Mouse (Mus musculus) cerebellum, adult 2 months (tissue): ENCODE measurements around the gene Maoa. TPM values are rescaled to one million over a fixed set of nuclear protein-coding genes. Genes with fewer than 3 reads are reported as not detected.

Experiments
- DNase-seq, 2 experiments: peaks; one replicate each; pipeline ENCODE4 v3.0.0; 2021
- H3K27ac ChIP-seq: fragments of 200-500 bp; 2 replicates; pipeline ENCODE4 v1.5.1; 2012; ENCODE audit warnings: low read length, control low read depth, inconsistent platforms; ENCODE audit not compliant: insufficient read depth
- H3K27me3 ChIP-seq: fragments of 200-500 bp; 2 replicates; pipeline ENCODE4 v1.6.1; 2012; ENCODE audit warnings: inconsistent platforms, mild to moderate bottlenecking, low read length, moderate library complexity; ENCODE audit not compliant: control insufficient read depth, insufficient read depth
- H3K4me1 ChIP-seq: fragments of 200-500 bp; 2 replicates; pipeline ENCODE4 v1.6.1; 2011; ENCODE audit warnings: low read length; ENCODE audit not compliant: control insufficient read depth, insufficient read depth
- H3K4me3 ChIP-seq: fragments of 200-500 bp; replicated peaks from 2 replicates; pipeline ENCODE3; 2011; ENCODE audit warnings: mild to moderate bottlenecking, low read depth, low read length, control low read depth; ENCODE audit not compliant: insufficient read depth
- CTCF ChIP-seq: fragments of 200-500 bp; IDR thresholded peaks from 2 replicates; pipeline ENCODE4 v1.5.1; 2011; ENCODE audit warnings: low read depth, mild to moderate bottlenecking, control low read depth, low read length, moderate library complexity, borderline replicate concordance; ENCODE audit not compliant: insufficient read depth
- POLR2A ChIP-seq: fragments of 200-500 bp; IDR thresholded peaks from 2 replicates; pipeline ENCODE4 v1.6.1; 2011; ENCODE audit warnings: low read length, control low read depth, borderline replicate concordance; ENCODE audit not compliant: insufficient read depth
- WGBS: fragments of 180-500 bp; shearing (Covaris S2); methylation state at CpG from one replicate; pipeline ENCODE4 v1.1.7; 2018; 5-methylcytosine and 5-hydroxymethylcytosine counted together
- polyA plus RNA-seq: library from polyadenylated mRNA; depleted of rRNA; stranded (reverse); fragments of >200 nt; gene quantifications from 2 replicates; pipeline ENCODE4 v1.2.3, GENCODE M21; 2012; rRNA removed

The Maoa gene
- polyA plus RNA-seq, result 21.5 and 22.6 TPM in 2 replicates

DNA sequence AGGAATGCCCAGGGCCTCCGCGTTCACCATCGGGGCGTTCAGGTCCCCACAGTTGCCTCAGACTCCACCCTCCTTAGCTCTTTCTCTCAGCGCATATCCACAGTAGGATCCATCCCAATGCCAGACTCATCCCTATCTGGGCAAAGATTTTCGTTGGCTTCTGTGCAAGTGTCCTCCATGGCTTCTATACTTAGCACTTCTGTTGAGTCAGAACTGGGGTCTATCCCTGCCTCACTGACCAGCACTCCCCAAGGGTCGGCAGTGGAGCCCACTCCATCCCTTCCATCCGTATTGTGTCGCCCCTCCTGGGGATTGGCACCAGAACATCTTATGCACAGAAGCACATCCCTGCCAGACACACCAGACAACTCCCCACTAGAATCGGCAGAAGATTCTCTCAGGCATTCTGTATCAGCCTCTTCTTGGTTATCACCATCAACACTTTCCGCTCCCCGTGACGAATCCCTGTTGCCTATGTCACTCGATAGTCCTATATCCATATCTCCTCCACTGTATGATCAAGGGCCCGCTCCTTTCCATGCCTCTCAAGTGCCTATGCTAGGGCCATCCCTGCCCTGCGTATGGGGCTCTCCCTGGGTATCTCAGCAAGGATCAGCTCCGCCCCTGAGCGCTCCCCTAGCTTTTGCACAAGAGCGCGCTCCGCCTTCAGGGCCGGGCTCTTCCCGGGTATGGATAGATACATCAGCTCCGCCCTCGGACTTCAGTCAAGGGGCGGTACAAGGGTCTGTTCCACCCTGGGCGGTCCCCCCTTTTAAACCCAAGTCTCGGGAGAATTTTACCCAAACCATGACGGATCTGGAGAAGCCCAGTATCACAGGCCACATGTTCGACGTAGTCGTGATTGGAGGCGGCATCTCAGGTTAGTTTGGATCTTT, at the start of gene Maoa:
Gene Maoa, plus strand, starts transcription at position 665 of the 896 bp plus-strand sequence.
- H3K4me1 ChIP-seq, result no peaks in the 10 kb centered on the region
- DNase-seq, result peak; percentile 74 to 79
- H3K4me3 ChIP-seq, result peak within 1 kb of the TSS; percentile 90
- peak within 1 kb of the TSS; percentile 79 for H3K27ac ChIP-seq
- TF ChIP-seq POLR2A, result peak; percentile 62; the same call in 1 of the 2 replicates
- no peak for TF ChIP-seq CTCF
- H3K27me3 ChIP-seq, result no peaks in the 10 kb centered on the region
- WGBS, result 5% methylated on average over 33 of the region's 33 CpGs

DNA sequence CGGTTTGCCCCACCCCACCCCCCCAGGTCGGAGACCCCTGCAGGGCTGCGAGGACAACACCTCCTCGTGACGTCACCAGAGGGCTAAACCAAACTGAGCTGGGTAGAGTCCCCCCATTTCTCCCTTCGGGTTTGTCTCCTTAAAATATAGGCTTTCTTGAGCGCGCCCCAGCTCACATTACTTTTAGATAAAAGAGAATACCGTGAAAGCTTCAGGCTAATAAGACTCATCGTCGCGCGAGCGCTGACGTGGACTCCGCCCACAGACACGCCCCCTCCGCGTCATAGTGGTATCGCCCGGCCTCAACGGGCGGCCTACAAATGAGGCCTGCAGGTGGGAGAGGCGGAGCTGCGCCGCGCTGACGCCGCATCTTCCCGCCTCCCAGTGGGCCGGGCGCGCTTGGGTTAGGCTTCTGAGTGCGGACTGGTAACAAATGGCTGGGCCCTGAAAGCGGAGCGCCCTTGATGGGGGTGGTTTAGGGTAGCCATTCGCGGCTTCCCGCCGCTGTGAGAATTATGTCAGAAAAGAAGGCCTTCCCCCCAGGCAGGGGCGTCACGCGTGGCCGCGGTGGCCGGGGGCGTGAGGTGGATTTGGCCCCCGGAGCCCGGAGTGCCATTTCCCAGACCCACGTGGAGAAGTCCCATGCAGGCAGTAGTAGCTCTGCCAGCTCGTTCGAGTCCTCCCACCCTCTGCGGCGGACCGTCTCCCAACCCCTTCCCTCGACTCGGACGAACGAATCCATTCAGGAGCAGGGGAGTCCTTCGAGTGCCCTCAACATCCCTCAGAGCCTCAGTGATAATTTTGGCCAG, 1.1 kb upstream of the Maoa start:
- peak; percentile 89 to 90 for DNase-seq
- Histone ChIP-seq H3K27me3 (no peaks in the 10 kb centered on the region), H3K4me1 (no peaks in the 10 kb centered on the region), H3K4me3 (peak overlapping the region; percentile 90), H3K27ac (peak overlapping the region; percentile 100)
- TF ChIP-seq CTCF (no peak), POLR2A (0 out of 2 replicates have a peak, but pooled peaks have one; percentile 48)
- 5% methylated on average over 58 of the region's 60 CpGs for WGBS

- Histone ChIP-seq H3K4me1 (no peaks in the 10 kb centered on the region), H3K4me3 (no peak overlapping the region), H3K27me3 (no peaks in the 10 kb centered on the region), H3K27ac (no peak overlapping the region)
- 81% methylated on average over 2 of the region's 2 CpGs for WGBS
- DNase-seq, result no peak
- TF ChIP-seq POLR2A, result no peak
- no peak for TF ChIP-seq CTCF
Observed at GRCm38 (mm10) chrX:16656511-16656910, 37.0 kb downstream of the Maoa start.

DNA sequence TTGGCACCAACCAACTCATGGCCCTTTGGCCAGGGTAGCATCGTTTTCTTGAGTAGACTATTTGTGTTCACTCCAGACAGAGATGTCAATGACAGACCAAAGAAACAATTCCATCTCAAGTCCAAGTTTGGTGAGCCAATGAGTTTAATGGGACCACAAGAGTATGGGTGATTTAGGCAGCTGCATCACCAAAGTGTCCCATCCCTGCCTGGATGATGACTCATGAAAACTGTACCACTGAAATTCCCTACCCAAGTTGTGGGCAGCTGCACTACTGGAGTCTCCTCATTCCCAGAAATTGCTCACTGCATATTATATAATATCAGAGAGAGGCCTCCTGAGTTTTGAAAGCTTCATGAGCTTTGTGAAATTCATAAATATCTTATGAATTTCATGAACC, 86.6 kb downstream of the Maoa start:
- DNase-seq, result no peak
- H3K4me3 ChIP-seq, result no peak overlapping the region
- WGBS, result 72% methylated on average over 1 of the region's 1 CpGs
- H3K4me1 ChIP-seq, result no peaks in the 10 kb centered on the region
- H3K27me3 ChIP-seq, result no peaks in the 10 kb centered on the region
- no peak for TF ChIP-seq POLR2A
- no peak overlapping the region for H3K27ac ChIP-seq

DNA sequence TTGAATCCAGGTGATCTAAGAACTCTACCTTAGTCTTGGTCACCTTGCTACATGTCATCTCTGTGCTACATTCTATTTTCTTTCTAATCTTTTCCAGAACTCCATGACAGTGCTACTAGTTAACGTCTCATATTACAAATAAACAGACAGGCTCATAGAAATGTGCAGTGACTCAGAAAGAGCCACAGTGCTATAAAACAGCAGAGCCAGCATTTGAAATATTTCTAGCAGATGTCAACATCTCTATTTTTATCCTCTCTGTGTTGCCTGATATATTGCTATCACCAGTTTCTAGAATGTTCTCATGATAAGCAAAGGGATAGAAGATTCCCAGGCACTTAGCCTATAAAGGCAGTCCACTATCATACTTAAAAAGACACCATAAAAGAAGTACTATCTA, 94.5 kb downstream of the Maoa start:
- WGBS, result 76% methylated on average over 1 of the region's 1 CpGs
- Histone ChIP-seq H3K4me1 (no peaks in the 10 kb centered on the region), H3K4me3 (no peak overlapping the region), H3K27me3 (no peaks in the 10 kb centered on the region), H3K27ac (no peak overlapping the region)
- no peak for TF ChIP-seq POLR2A
- no peak for TF ChIP-seq CTCF
- no peak for DNase-seq

Other genes starting within 250 kb of the Maoa start
- not detected in 2 replicates for gene Cypt1, start 96.8 kb upstream of the Maoa start, polyA plus RNA-seq
- 14.8 and 15.7 TPM in 2 replicates for gene Maob, start 197.7 kb downstream of the Maoa start, polyA plus RNA-seq